Mouse (Mus musculus): ENCODE results near the gene Scd3.

DNA sequence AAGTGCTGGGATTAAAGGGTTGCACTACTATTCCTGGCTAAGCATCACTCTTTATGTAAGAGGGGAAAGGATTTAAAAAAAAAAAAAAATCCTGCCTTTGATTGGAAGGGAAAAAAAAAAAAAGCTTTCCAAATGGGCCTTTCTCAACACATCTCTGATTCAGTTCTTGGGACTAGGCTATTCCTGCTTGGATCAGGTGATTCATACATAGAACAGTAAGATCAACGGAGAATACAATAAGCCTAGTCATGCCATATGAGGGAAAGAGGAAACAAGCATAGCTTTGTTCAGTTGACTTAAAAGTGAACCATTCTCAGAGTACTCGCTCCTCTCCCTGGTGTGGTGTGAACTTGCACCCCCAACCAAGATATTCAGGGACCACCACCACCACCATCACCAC lies 35.8 kb downstream of the Scd3 start:
- TF ChIP-seq CTCF (IDR thresholded peaks at IDR 0.05; ENCODE audit: low read depth) (no peak), EP300 (IDR thresholded peaks at IDR 0.05; ENCODE audit: low read depth) (no peak)
